Mouse (Mus musculus) heart, embryonic 13.5 days (tissue): ENCODE data around the gene Tmem219. TPM values are rescaled to one million over a fixed set of nuclear protein-coding genes. Genes with fewer than 3 reads are reported as not detected.

Experiments
- ATAC-seq: fragments of 200-750 bp; cut with Nextera tagmentation; 2 replicates; pipeline ENCODE4 v1.8.0; 2017; ENCODE audit warnings: moderate TSS enrichment; ENCODE audit not compliant: insufficient number of reproducible peaks, low FRiP score, low TSS enrichment; ENCODE audit errors: extremely low read depth
- H3K27ac ChIP-seq: fragments of 300-500 bp; sonication (generic); replicated peaks from 2 replicates; pipeline ENCODE4 v1.5.1; 2015; ENCODE audit warnings: moderate library complexity, mild to moderate bottlenecking, inconsistent platforms
- H3K27me3 ChIP-seq: fragments of 300-500 bp; sonication (generic); replicated peaks from 2 replicates; pipeline ENCODE4 v1.6.1; 2015; ENCODE audit warnings: mild to moderate bottlenecking, inconsistent platforms
- H3K36me3 ChIP-seq: fragments of 300-500 bp; sonication (generic); 2 replicates; pipeline ENCODE4 v1.6.1; 2015; ENCODE audit warnings: mild to moderate bottlenecking, inconsistent platforms
- H3K4me1 ChIP-seq: fragments of 300-500 bp; sonication (generic); 2 replicates; pipeline ENCODE4 v1.6.1; 2015; ENCODE audit warnings: inconsistent platforms
- H3K4me2 ChIP-seq: fragments of 300-500 bp; sonication (generic); 2 replicates; pipeline ENCODE4 v1.6.1; 2015; ENCODE audit warnings: inconsistent platforms, mild to moderate bottlenecking, moderate library complexity
- H3K4me3 ChIP-seq: fragments of 300-500 bp; sonication (generic); 2 replicates; pipeline ENCODE4 v1.5.1; 2015; ENCODE audit warnings: moderate library complexity, mild to moderate bottlenecking, inconsistent platforms
- H3K9ac ChIP-seq: fragments of 300-500 bp; sonication (generic); 2 replicates; pipeline ENCODE4 v1.6.1; 2015; ENCODE audit warnings: inconsistent platforms, mild to moderate bottlenecking, moderate library complexity
- H3K9me3 ChIP-seq: fragments of 300-500 bp; sonication (generic); 2 replicates; pipeline ENCODE4 v1.6.1; 2016; ENCODE audit warnings: inconsistent platforms
- WGBS: fragments of 180-500 bp; shearing (Covaris S2); methylation state at CpG from one replicate; pipeline ENCODE4 v1.1.7; 2015; ENCODE audit warnings: mixed read lengths; 5-methylcytosine and 5-hydroxymethylcytosine counted together
- polyA plus RNA-seq: library from polyadenylated mRNA; unstranded; fragments of >200 nt; fragmentation: Nextera tagmentation; extraction: Ambion mirVana; gene quantifications from 2 replicates; pipeline ENCODE4 v1.2.1, GENCODE M21; 2015

The Tmem219 gene
- 20.4 and 21.5 TPM in 2 replicates for polyA plus RNA-seq

DNA sequence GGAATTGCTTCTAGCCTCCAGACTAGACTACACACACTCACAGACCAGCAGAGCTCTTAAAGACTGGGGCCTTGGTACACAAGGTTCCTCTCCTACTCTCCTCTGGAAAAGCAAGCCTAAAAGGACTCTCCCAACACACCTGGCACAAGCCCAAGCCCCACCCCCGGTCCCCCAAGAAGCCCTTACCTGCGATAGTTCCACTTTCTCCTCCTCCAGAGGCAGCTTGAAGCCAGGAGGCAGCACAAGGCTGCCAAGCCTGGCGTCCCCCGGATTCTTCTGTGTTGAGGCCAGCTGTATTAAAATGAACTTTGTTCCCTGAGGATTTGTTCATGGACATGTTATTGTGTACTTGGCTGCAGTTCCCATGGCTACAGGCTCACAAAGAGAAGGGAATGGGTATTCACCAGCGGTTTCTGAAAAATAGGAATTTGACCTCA, at the start of gene Tmem219:
TSS of gene Tmem219 (minus strand) at position 294 of the 437 bp plus-strand sequence.
- H3K36me3 ChIP-seq, result no peaks in the 10 kb centered on the region
- H3K4me1 ChIP-seq, result no peaks in the 10 kb centered on the region
- no peak within 1 kb of the TSS for H3K4me2 ChIP-seq
- H3K4me3 ChIP-seq, result no peak within 1 kb of the TSS
- H3K27me3 ChIP-seq, result no peaks in the 10 kb centered on the region
- H3K9me3 ChIP-seq, result no peaks in the 10 kb centered on the region
- 51% methylated on average over 5 of the region's 5 CpGs for WGBS
- ATAC-seq, result no peak
- no peak within 1 kb of the TSS for H3K9ac ChIP-seq
- peak within 1 kb of the TSS; percentile 50; the same call in 1 of the 2 replicates for H3K27ac ChIP-seq

- H3K27me3 ChIP-seq, result peaks cover 24% of the 10 kb centered on the region
- no peak overlapping the region for H3K9ac ChIP-seq
Measured at GRCm38 (mm10) chr7:126967361-126967760, 44.6 kb upstream of the Tmem219 start.

DNA sequence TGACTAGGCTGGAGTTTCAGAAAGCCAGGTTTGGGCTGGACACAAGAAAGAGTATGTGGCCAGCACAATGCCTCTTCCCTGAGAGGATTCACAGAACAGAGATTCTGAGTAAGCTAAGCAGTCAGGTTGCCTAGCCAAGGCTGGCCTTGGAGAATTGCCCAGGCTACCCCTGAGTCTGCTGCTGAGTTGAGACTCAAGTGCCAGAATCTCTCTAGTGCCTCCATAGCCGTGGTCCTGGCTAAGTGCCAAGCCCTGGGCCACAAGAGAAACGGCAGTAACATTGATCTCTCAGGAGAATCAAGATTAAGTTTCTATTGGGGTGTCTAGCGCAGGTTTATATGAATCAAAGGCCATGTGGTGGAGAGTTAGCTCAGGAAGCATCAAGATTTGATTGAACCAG, 42.9 kb upstream of the Tmem219 start:
- no peak overlapping the region for H3K9ac ChIP-seq
- H3K9me3 ChIP-seq, result no peaks in the 10 kb centered on the region
- no peak overlapping the region for H3K4me2 ChIP-seq
- no peaks in the 10 kb centered on the region for H3K36me3 ChIP-seq
- 45% methylated on average over 3 of the region's 3 CpGs for WGBS
- no peak overlapping the region for H3K4me3 ChIP-seq
- H3K27ac ChIP-seq, result no peak overlapping the region
- no peak for ATAC-seq
- peaks cover 5% of the 10 kb centered on the region; the same call in 1 of the 2 replicates for H3K4me1 ChIP-seq
- peaks cover 39% of the 10 kb centered on the region for H3K27me3 ChIP-seq

More at GRCm38 (mm10) chr7:126967361-126967760, 44.6 kb upstream of the Tmem219 start:
- no peaks in the 10 kb centered on the region for H3K36me3 ChIP-seq
- no peak overlapping the region for H3K4me3 ChIP-seq
- no peak overlapping the region for H3K4me2 ChIP-seq
- peaks cover 5% of the 10 kb centered on the region; the same call in 1 of the 2 replicates for H3K4me1 ChIP-seq
- 65% methylated on average over 6 of the region's 6 CpGs for WGBS
- ATAC-seq, result no peak
- H3K9me3 ChIP-seq, result no peaks in the 10 kb centered on the region
- no peak overlapping the region for H3K27ac ChIP-seq

DNA sequence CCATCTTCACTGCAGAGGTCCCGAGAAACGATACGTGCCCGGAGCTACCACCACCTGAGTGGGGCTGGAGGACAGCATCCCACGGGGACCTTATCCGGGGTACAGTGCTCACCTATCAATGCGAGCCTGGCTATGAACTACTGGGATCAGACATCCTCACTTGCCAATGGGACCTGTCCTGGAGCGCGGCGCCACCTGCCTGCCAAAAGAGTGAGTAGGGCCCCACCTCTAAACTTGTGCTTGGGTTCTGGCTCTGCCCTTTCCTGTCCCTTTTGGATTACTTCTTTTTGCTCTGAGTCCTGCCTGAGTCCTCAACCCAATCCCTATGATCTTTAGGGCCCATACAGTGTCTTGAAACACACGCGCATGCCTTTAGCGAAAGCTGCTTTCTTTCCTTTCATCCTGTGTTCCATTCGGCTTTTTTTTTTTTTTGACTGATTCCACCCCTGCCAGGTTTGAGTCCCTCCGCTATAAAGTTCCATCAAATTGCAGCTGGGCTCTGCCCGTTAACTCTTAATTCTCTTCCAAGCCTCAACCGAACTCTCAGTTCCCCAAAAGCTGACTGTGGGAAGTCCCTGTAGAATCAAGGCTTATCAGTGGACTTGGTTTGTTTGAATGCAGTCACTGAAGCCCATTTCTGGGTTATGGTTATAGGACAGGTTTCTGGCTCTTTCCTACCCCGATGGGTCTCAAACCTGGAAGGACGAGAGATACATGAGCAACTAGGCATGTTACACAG, 41.0 kb upstream of the Tmem219 start:
- no peak overlapping the region for H3K4me2 ChIP-seq

DNA sequence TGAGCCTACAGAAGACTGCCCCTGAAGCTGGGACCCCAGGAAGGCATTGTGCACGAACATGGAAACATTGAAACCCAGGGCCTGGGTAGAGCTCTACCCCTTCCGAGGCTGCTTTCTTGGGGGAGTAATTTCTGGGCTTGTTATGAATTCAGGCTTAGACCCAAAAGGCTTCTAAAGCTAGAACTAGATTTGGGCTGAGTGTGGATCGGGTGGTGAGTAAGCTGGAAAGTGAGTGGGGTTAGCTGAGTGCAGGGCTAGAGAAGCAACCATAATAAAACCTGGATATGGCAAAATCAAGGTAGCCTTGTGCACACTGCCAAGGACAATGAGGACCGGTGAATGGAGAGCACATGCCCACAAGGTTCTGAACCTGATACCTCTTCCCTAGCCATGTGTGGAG, 39.2 kb upstream of the Tmem219 start:
- 81% methylated on average over 4 of the region's 4 CpGs for WGBS
- Histone ChIP-seq H3K4me1 (peaks cover 5% of the 10 kb centered on the region; the same call in 1 of the 2 replicates), H3K27ac (no peak overlapping the region), H3K27me3 (peaks cover 45% of the 10 kb centered on the region), H3K9ac (no peak overlapping the region), H3K36me3 (no peaks in the 10 kb centered on the region), H3K4me2 (no peak overlapping the region), H3K4me3 (no peak overlapping the region), H3K9me3 (no peaks in the 10 kb centered on the region)
- ATAC-seq, result no peak

More for the DNA sequence above, 41.0 kb upstream of the Tmem219 start:
- H3K27me3 ChIP-seq, result peaks cover 39% of the 10 kb centered on the region
- WGBS, result 25% methylated on average over 19 of the region's 19 CpGs
- no peaks in the 10 kb centered on the region for H3K36me3 ChIP-seq
- ATAC-seq, result no peak
- no peak overlapping the region for H3K9ac ChIP-seq
- H3K4me1 ChIP-seq, result peaks cover 5% of the 10 kb centered on the region; the same call in 1 of the 2 replicates
- H3K27ac ChIP-seq, result no peak overlapping the region
- no peak overlapping the region for H3K4me3 ChIP-seq
- H3K9me3 ChIP-seq, result no peaks in the 10 kb centered on the region

DNA sequence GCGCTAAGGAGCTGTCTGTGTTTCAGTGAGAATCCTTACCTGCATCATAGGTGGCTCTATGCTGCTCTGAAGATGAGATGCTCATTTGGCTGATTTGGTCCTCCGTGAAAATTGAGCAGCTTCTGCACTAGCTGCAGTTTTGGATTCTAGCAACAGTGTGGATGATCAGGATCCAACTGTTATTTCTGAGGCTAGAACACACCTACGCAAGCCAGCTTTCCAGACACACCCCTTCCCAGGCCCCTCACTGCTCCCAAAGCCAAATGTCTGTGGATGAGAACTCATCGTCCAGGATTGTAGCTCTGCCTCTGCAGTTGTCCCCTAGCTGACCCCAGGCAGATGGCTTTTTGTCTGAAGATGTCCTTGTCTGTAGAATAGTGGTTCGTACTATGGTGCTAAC, 38.4 kb upstream of the Tmem219 start:
- Histone ChIP-seq H3K4me2 (no peak overlapping the region), H3K9ac (no peak overlapping the region), H3K9me3 (no peaks in the 10 kb centered on the region), H3K27me3 (peaks cover 45% of the 10 kb centered on the region), H3K4me1 (peaks cover 5% of the 10 kb centered on the region; the same call in 1 of the 2 replicates), H3K27ac (no peak overlapping the region), H3K36me3 (no peaks in the 10 kb centered on the region), H3K4me3 (no peak overlapping the region)
- no peak for ATAC-seq
- WGBS, result 73% methylated on average over 5 of the region's 5 CpGs

GRCm38 (mm10) chr7:126959780-126960179, 37.1 kb upstream of the Tmem219 start:
- H3K36me3 ChIP-seq, result no peaks in the 10 kb centered on the region
- H3K27me3 ChIP-seq, result peaks cover 45% of the 10 kb centered on the region
- no peak overlapping the region for H3K27ac ChIP-seq
- no peaks in the 10 kb centered on the region for H3K9me3 ChIP-seq
- no peak overlapping the region for H3K4me3 ChIP-seq
- ATAC-seq, result no peak
- H3K9ac ChIP-seq, result no peak overlapping the region
- WGBS, result 62% methylated on average over 9 of the region's 9 CpGs
- no peak overlapping the region for H3K4me2 ChIP-seq
- H3K4me1 ChIP-seq, result peaks cover 5% of the 10 kb centered on the region; the same call in 1 of the 2 replicates

GRCm38 (mm10) chr7:126955125-126955524, 32.4 kb upstream of the Tmem219 start:
- H3K27me3 ChIP-seq, result peaks cover 46% of the 10 kb centered on the region
- 60% methylated on average over 3 of the region's 3 CpGs for WGBS
- no peaks in the 10 kb centered on the region for H3K36me3 ChIP-seq
- no peak overlapping the region for H3K4me3 ChIP-seq
- no peak overlapping the region for H3K9ac ChIP-seq
- H3K9me3 ChIP-seq, result no peaks in the 10 kb centered on the region
- H3K27ac ChIP-seq, result no peak overlapping the region
- no peak for ATAC-seq
- H3K4me1 ChIP-seq, result peaks cover 5% of the 10 kb centered on the region
- no peak overlapping the region for H3K4me2 ChIP-seq

GRCm38 (mm10) chr7:126952646-126953045, 29.9 kb upstream of the Tmem219 start:
- H3K4me2 ChIP-seq, result no peak overlapping the region
- H3K36me3 ChIP-seq, result 0 out of 2 replicates have a peak, but pooled peaks cover under 1% of the 10 kb centered on the region
- H3K4me1 ChIP-seq, result peaks cover 15% of the 10 kb centered on the region
- no peak overlapping the region for H3K4me3 ChIP-seq
- H3K27me3 ChIP-seq, result peaks cover 62% of the 10 kb centered on the region
- ATAC-seq, result no peak
- H3K9ac ChIP-seq, result no peak overlapping the region
- WGBS, result 1% methylated on average over 8 of the region's 8 CpGs
- no peaks in the 10 kb centered on the region for H3K9me3 ChIP-seq
- no peak overlapping the region for H3K27ac ChIP-seq

- Histone ChIP-seq H3K9me3 (no peaks in the 10 kb centered on the region), H3K9ac (no peak overlapping the region), H3K27me3 (peaks cover 58% of the 10 kb centered on the region), H3K4me1 (peaks cover 15% of the 10 kb centered on the region), H3K36me3 (0 out of 2 replicates have a peak, but pooled peaks cover 8% of the 10 kb centered on the region), H3K4me2 (no peak overlapping the region), H3K4me3 (no peak overlapping the region), H3K27ac (no peak overlapping the region)
- no peak for ATAC-seq
- WGBS, result 3% methylated on average over 4 of the region's 4 CpGs
Measured at GRCm38 (mm10) chr7:126951741-126952140, 29.0 kb upstream of the Tmem219 start.

GRCm38 (mm10) chr7:126950647-126951615, 28.2 kb upstream of the Tmem219 start:
- ATAC-seq, result no peak
- Histone ChIP-seq H3K4me3 (peak overlapping the region; percentile 59; the same call in 1 of the 2 replicates), H3K9ac (no peak overlapping the region), H3K27me3 (peaks cover 58% of the 10 kb centered on the region), H3K36me3 (0 out of 2 replicates have a peak, but pooled peaks cover 8% of the 10 kb centered on the region), H3K9me3 (no peaks in the 10 kb centered on the region), H3K4me2 (peak overlapping the region; percentile 99), H3K4me1 (peaks cover 15% of the 10 kb centered on the region), H3K27ac (no peak overlapping the region)
- WGBS, result 6% methylated on average over 26 of the region's 26 CpGs
